In the genomic region with DNA sequence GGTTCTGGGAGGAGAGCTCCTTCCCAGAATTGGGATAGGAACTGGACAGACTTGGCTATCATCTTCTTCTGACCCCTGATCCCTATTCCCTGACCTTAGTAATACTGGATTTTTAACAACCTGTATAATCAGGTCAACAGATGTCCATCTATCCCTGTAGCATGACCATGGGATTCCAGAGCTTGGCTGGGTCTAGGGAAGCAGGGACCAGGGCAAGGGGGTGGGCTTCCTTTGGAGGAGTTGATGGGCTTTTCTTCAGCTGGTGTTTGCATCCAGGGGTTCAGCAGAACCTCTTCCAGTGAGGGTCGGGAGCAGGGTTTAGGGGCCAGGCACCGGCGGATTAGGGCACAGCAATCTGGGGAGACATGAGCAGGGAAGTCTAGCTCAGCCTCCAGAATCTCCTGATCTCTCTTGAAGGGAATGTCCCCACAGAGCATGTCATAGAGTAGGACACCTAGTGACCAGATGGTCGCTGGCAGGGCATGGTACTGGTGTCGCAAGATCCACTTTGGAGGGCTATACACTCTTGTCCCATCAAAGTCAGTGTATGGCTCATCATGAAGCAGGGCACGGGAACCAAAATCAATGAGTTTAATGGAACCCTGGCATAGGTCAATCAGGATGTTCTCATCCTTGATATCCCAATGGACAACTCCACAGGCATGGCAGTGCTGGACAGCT, we compare ENCODE assay signal across 11 mouse cellular contexts. TPM values are rescaled to one million over a fixed set of nuclear protein-coding genes. Genes with fewer than 3 reads are reported as not detected.
A peak's percentile ranks its signal among the peaks of the same experiment; 100 is the strongest.
DNase-seq lines count a peak whose midpoint lies in the region; ATAC-seq and TF ChIP-seq lines count a peak whose summit lies in the region.
"Not testable (repeated sequence)": the region's sequence is repeated elsewhere in the genome, so short reads cannot be mapped to it uniquely, and the experiment has no call there.
"Had no signal": no experiment of that assay in that cellular context is flagged by ENCODE, and none has a peak within 500 bp of the region (broad histone marks: within the 10 kb centered on the region; RNA-seq: fewer than 3 reads in every experiment).

No protein-coding gene starts in this region.

- not testable (repeated sequence) for H3K9me3 ChIP-seq in embryonic facial prominence, embryonic 13.5 days; forebrain, embryonic 16.5 days (ENCODE audit: control insufficient read depth, low read length); intestine, embryonic 16.5 days (ENCODE audit: control insufficient read depth, low read length); liver, embryonic 11.5 days (ENCODE audit: control insufficient read depth, low read length); lung, postnatal 0 days (ENCODE audit: low read length); midbrain, postnatal 0 days (ENCODE audit: low read length); stomach, embryonic 16.5 days (replicated peaks; ENCODE audit: control insufficient read depth, low read length)

- H3K9ac ChIP-seq in embryonic facial prominence, embryonic 13.5 days; forebrain, embryonic 16.5 days (replicated peaks; ENCODE audit: low read depth, low read length); intestine, embryonic 16.5 days (ENCODE audit: low read depth, low read length); liver, embryonic 11.5 days (ENCODE audit: low read depth, low read length); lung, postnatal 0 days (replicated peaks; ENCODE audit: low read depth); midbrain, postnatal 0 days (replicated peaks; ENCODE audit: low read length, poor library complexity, severe bottlenecking); stomach, embryonic 16.5 days (ENCODE audit: low read length): not testable (repeated sequence)

- H3K4me3 ChIP-seq in embryonic facial prominence, embryonic 13.5 days; forebrain, embryonic 16.5 days (replicated peaks; ENCODE audit: low read length); intestine, embryonic 16.5 days (ENCODE audit: low read length); liver, embryonic 11.5 days (ENCODE audit: low read depth, low read length); lung, postnatal 0 days (ENCODE audit: low read depth, low read length); midbrain, postnatal 0 days (ENCODE audit: low read depth, low read length); stomach, embryonic 16.5 days (replicated peaks; ENCODE audit: low read length): not testable (repeated sequence)

- not testable (repeated sequence) for DNase-seq in liver, embryonic 11.5 days (ENCODE audit: low spot score); lung, postnatal 0 days (ENCODE audit: low spot score); midbrain, postnatal 0 days (ENCODE audit: low spot score)

- not testable (repeated sequence) for H3K4me2 ChIP-seq in embryonic facial prominence, embryonic 13.5 days; forebrain, embryonic 16.5 days (ENCODE audit: low read length); intestine, embryonic 16.5 days (ENCODE audit: low read depth, low read length); liver, embryonic 11.5 days; lung, postnatal 0 days (replicated peaks; ENCODE audit: low read depth, low read length); midbrain, postnatal 0 days (ENCODE audit: low read depth, low read length, poor library complexity, severe bottlenecking); stomach, embryonic 16.5 days (ENCODE audit: low read depth, low read length)

- H3K4me1 ChIP-seq in embryonic facial prominence, embryonic 13.5 days; forebrain, embryonic 16.5 days (replicated peaks; ENCODE audit: control insufficient read depth, insufficient read depth, low read length); intestine, embryonic 16.5 days (ENCODE audit: control insufficient read depth, insufficient read depth, low read length); liver, embryonic 11.5 days (replicated peaks; ENCODE audit: control insufficient read depth, insufficient read depth, low read length); lung, postnatal 0 days (ENCODE audit: insufficient read depth, low read depth, low read length); midbrain, postnatal 0 days (ENCODE audit: insufficient read depth, low read length); stomach, embryonic 16.5 days (ENCODE audit: control insufficient read depth, insufficient read depth, low read length): not testable (repeated sequence)

- TF ChIP-seq EP300 in lung, postnatal 0 days (IDR thresholded peaks at IDR 0.05): not testable (repeated sequence)

- ATAC-seq in embryonic facial prominence, embryonic 13.5 days (ENCODE audit: insufficient number of reproducible peaks, insufficient read depth, low FRiP score, low TSS enrichment, low read depth): peak; percentile 68
- ATAC-seq in forebrain, embryonic 16.5 days: peak; percentile 23
- ATAC-seq in hematopoietic stem cell, adult 5-6 weeks (replicated peaks in 1 of 2; ENCODE audit: insufficient read depth in 1 of 2, low FRiP score in 2 of 2, low TSS enrichment in 1 of 2, low read depth in 1 of 2, poor library complexity in 2 of 2, severe bottlenecking in 2 of 2): peak; percentile 11 to 17; a peak in 3 of 4 replicates
- peak; percentile 19 for ATAC-seq in intestine, embryonic 16.5 days
- peak; percentile 46 for ATAC-seq in liver, embryonic 11.5 days (replicated peaks; ENCODE audit: low FRiP score)
- peak; percentile 12 for ATAC-seq in lung, postnatal 0 days
- ATAC-seq in midbrain, postnatal 0 days (ENCODE audit: low FRiP score): peak; percentile 59
- peak; percentile 56; the same call in 1 of the 2 replicates for ATAC-seq in stomach, embryonic 16.5 days (ENCODE audit: insufficient read depth, low FRiP score)

- H3K27ac ChIP-seq in embryonic facial prominence, embryonic 13.5 days; forebrain, embryonic 16.5 days (ENCODE audit: low read length); intestine, embryonic 16.5 days (ENCODE audit: low read length); liver, embryonic 11.5 days (ENCODE audit: low read depth, low read length); lung, postnatal 0 days (ENCODE audit: low read length); midbrain, postnatal 0 days (ENCODE audit: low read depth, low read length); stomach, embryonic 16.5 days (ENCODE audit: low read length): not testable (repeated sequence)

- H3K36me3 ChIP-seq in embryonic facial prominence, embryonic 13.5 days; forebrain, embryonic 16.5 days (ENCODE audit: control insufficient read depth, insufficient read depth); intestine, embryonic 16.5 days (ENCODE audit: control insufficient read depth, insufficient read depth, low read length); liver, embryonic 11.5 days (ENCODE audit: control insufficient read depth, insufficient read depth, low read length); lung, postnatal 0 days (ENCODE audit: insufficient read depth, low read length); midbrain, postnatal 0 days (ENCODE audit: insufficient read depth, low read length); stomach, embryonic 16.5 days (ENCODE audit: control insufficient read depth, insufficient read depth, low read length): not testable (repeated sequence)

- not testable (repeated sequence) for TF ChIP-seq CTCF in lung, postnatal 0 days (IDR thresholded peaks at IDR 0.05); midbrain, postnatal 0 days (IDR thresholded peaks at IDR 0.05)

- H3K27me3 ChIP-seq in embryonic facial prominence, embryonic 13.5 days; forebrain, embryonic 16.5 days (replicated peaks; ENCODE audit: control insufficient read depth, insufficient read depth, low read length); intestine, embryonic 16.5 days (replicated peaks; ENCODE audit: control insufficient read depth, insufficient read depth, low read length); liver, embryonic 11.5 days (replicated peaks; ENCODE audit: control insufficient read depth, insufficient read depth, low read length); lung, postnatal 0 days (replicated peaks; ENCODE audit: insufficient read depth, low read length); midbrain, postnatal 0 days (ENCODE audit: insufficient read depth, low read length); stomach, embryonic 16.5 days (ENCODE audit: control insufficient read depth, insufficient read depth, low read length): not testable (repeated sequence)

- WGBS in embryonic facial prominence, embryonic 13.5 days: no CpG with 5 or more reads among the region's 6 CpGs
- no CpG with 5 or more reads among the region's 6 CpGs for WGBS in forebrain, embryonic 16.5 days
- WGBS in intestine, embryonic 16.5 days: no CpG with 5 or more reads among the region's 6 CpGs
- WGBS in liver, embryonic 11.5 days: no CpG with 5 or more reads among the region's 6 CpGs
- no CpG with 5 or more reads among the region's 6 CpGs for WGBS in lung, postnatal 0 days
- WGBS in midbrain, postnatal 0 days: no CpG with 5 or more reads among the region's 6 CpGs
- WGBS in stomach, embryonic 16.5 days: no CpG with 5 or more reads among the region's 6 CpGs

RNA-seq across cellular contexts. Expression of a gene that starts 58.1 kb away (rescaled TPM):
- 0.23 TPM in 1 of 2 replicates, not detected in the other for polyA plus RNA-seq in embryonic facial prominence, embryonic 13.5 days (2015; fragmentation: Nextera tagmentation; extraction: Ambion mirVana)
- polyA plus RNA-seq in forebrain, embryonic 16.5 days (2015; fragmentation: Nextera tagmentation; extraction: Ambion mirVana): 0.13 TPM in 1 of 2 replicates, not detected in the other
- total RNA-seq in hematopoietic stem cell, adult 5-6 weeks (2017): not detected in 2 replicates
- polyA plus RNA-seq in intestine, embryonic 16.5 days (2015; fragmentation: Nextera tagmentation; extraction: Ambion mirVana): 0.51 and 0.79 TPM in 2 replicates
- polyA plus RNA-seq in liver, embryonic 11.5 days (2014; fragmentation: Nextera tagmentation; extraction: Ambion mirVana): not detected in 2 replicates
- polyA plus RNA-seq in lung, postnatal 0 days (2015; fragmentation: Nextera tagmentation; extraction: Ambion mirVana): not detected in 2 replicates
- 0.11 and 1.2 TPM in 2 replicates for total RNA-seq in midbrain, postnatal 0 days (2014; rRNA removed)
- 0.31 TPM in 1 of 2 replicates, not detected in the other for polyA plus RNA-seq in midbrain, postnatal 0 days (2015; fragmentation: Nextera tagmentation; extraction: Ambion mirVana)
- not detected in 2 replicates for polyA plus RNA-seq in stomach, embryonic 16.5 days (2015; fragmentation: Nextera tagmentation; extraction: Ambion mirVana)
- polyA plus RNA-seq: hindbrain, embryonic 10.5 days; lung, adult 2 months; midbrain, embryonic 10.5 days had no signal

Comparison
In these comparisons a context has a peak if more than half of its experiments do, and no peak if none do; other contexts are left out.
1. ATAC-seq: peak in every context shown above with its lines; median percentile 68 in embryonic facial prominence, embryonic 13.5 days; 59 in midbrain, postnatal 0 days; 56 in stomach, embryonic 16.5 days; 46 in liver, embryonic 11.5 days; 23 in forebrain, embryonic 16.5 days; 19 in intestine, embryonic 16.5 days; 14 in hematopoietic stem cell, adult 5-6 weeks; 12 in lung, postnatal 0 days.